Mouse (Mus musculus): ENCODE results near the gene L2hgdh. TPM values are rescaled to one million over a fixed set of nuclear protein-coding genes. Genes with fewer than 3 reads are reported as not detected.
"Not testable (repeated sequence)": the region's sequence is repeated elsewhere in the genome, so short reads cannot be mapped to it uniquely, and the experiment has no call there.

L2hgdh gene
- polyA plus RNA-seq, 1 experiment from 2014 or later, result 10.4 TPM

DNA sequence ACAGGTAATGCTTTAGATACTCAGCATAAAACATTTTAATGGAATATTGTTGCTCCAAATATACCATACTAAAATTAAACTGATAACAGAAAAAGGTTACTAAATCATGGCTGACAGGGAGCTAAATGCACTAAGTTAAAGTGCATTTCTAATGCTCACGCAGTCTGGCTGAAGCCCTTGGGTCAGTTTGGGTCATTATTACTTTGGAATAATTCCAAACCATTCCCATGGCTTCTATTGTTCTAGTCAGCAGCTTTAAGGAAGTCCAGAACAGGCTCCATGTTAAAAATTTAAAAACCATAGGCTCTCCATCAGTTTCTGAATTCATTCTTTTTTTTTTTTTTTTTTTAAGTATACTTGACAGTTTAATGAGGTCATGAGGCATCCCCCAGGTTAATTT, 50.5 kb downstream of the L2hgdh start:
- Histone ChIP-seq H3K4me2 (ENCODE audit: low read depth, low read length) (no peak overlapping the region), H3K9me3 (ENCODE audit: low read length) (no peaks in the 10 kb centered on the region), H3K36me3 (replicated peaks; ENCODE audit: insufficient read depth, low read length) (no peaks in the 10 kb centered on the region), H3K4me3 (ENCODE audit: low read depth, low read length) (no peak overlapping the region), H3K4me1 (ENCODE audit: insufficient read depth) (peaks cover 10% of the 10 kb centered on the region), H3K27me3 (ENCODE audit: insufficient read depth, low read length) (no peaks in the 10 kb centered on the region), H3K27ac (ENCODE audit: low read depth) (no peak overlapping the region), H3K9ac (replicated peaks) (no peak overlapping the region)
- DNase-seq, result no peak
- ATAC-seq, result no peak
- TF ChIP-seq CTCF (IDR thresholded peaks at IDR 0.05; ENCODE audit: low read depth) (no peak), EP300 (IDR thresholded peaks at IDR 0.05; ENCODE audit: low read depth) (no peak)
- 60% methylated on average over 1 of the region's 1 CpGs for WGBS (ENCODE audit: insufficient replicate concordance)

DNA sequence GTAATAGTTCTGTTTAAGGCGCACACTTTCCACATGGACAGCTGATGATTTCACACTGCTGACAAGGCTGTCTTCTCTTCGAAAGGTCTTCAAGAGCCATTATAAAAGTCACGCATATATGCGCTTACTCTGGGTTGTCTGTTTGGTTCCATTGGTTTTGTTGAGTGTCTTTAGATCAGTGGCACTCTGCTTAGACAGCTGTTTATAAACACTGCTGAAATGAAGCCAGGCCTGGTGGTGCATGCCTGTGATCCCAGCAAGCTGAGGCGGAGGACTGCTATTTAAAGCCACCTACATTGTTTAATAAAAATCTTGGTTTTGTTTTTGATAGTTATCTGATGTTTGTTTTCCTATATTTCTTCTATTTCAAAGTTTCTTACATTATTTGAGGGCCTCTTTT, 58.0 kb downstream of the L2hgdh start:
- ATAC-seq, result no peak
- TF ChIP-seq CTCF (IDR thresholded peaks at IDR 0.05; ENCODE audit: low read depth) (no peak), EP300 (IDR thresholded peaks at IDR 0.05; ENCODE audit: low read depth) (no peak)
- H3K4me3 ChIP-seq (ENCODE audit: low read depth, low read length), result no peak overlapping the region
- DNase-seq, result no peak
- 0 out of 2 replicates have a peak, but pooled peaks cover 2% of the 10 kb centered on the region for H3K36me3 ChIP-seq (replicated peaks; ENCODE audit: insufficient read depth, low read length)
- WGBS (ENCODE audit: insufficient replicate concordance), result 92% methylated on average over 5 of the region's 5 CpGs
- H3K4me1 ChIP-seq (ENCODE audit: insufficient read depth), result no peaks in the 10 kb centered on the region
- no peaks in the 10 kb centered on the region for H3K27me3 ChIP-seq (ENCODE audit: insufficient read depth, low read length)
- no peaks in the 10 kb centered on the region for H3K9me3 ChIP-seq (ENCODE audit: low read length)
- H3K4me2 ChIP-seq (ENCODE audit: low read depth, low read length), result no peak overlapping the region
- H3K27ac ChIP-seq (ENCODE audit: low read depth), result no peak overlapping the region
- H3K9ac ChIP-seq (replicated peaks), result no peak overlapping the region

GRCm38 (mm10) chr12:69661658-69662057, 63.0 kb downstream of the L2hgdh start:
- WGBS (ENCODE audit: insufficient replicate concordance), result 89% methylated on average over 5 of the region's 5 CpGs
- H3K4me3 ChIP-seq (ENCODE audit: low read depth, low read length), result no peak overlapping the region
- H3K4me2 ChIP-seq (ENCODE audit: low read depth, low read length), result no peak overlapping the region

GRCm38 (mm10) chr12:69653973-69654372, 70.7 kb downstream of the L2hgdh start:
- H3K9me3 ChIP-seq (ENCODE audit: low read length); H3K27ac ChIP-seq (ENCODE audit: low read depth); H3K27me3 ChIP-seq (ENCODE audit: insufficient read depth, low read length); H3K4me1 ChIP-seq (ENCODE audit: insufficient read depth); H3K4me3 ChIP-seq (ENCODE audit: low read depth, low read length); H3K9ac ChIP-seq (replicated peaks); H3K4me2 ChIP-seq (ENCODE audit: low read depth, low read length); H3K36me3 ChIP-seq (replicated peaks; ENCODE audit: insufficient read depth, low read length): not testable (repeated sequence)
- DNase-seq (peak; percentile 31), ATAC-seq (peak; percentile 61)

More at GRCm38 (mm10) chr12:69661658-69662057, 63.0 kb downstream of the L2hgdh start:
- no peak for ATAC-seq
- no peak for TF ChIP-seq EP300 (IDR thresholded peaks at IDR 0.05; ENCODE audit: low read depth)
- no peak for TF ChIP-seq CTCF (IDR thresholded peaks at IDR 0.05; ENCODE audit: low read depth)
- Histone ChIP-seq H3K4me1 (ENCODE audit: insufficient read depth) (no peaks in the 10 kb centered on the region), H3K27me3 (ENCODE audit: insufficient read depth, low read length) (no peaks in the 10 kb centered on the region), H3K9ac (replicated peaks) (no peak overlapping the region), H3K36me3 (replicated peaks; ENCODE audit: insufficient read depth, low read length) (0 out of 2 replicates have a peak, but pooled peaks cover 2% of the 10 kb centered on the region), H3K9me3 (ENCODE audit: low read length) (no peaks in the 10 kb centered on the region), H3K27ac (ENCODE audit: low read depth) (no peak overlapping the region)
- DNase-seq, result no peak

GRCm38 (mm10) chr12:69649511-69649910, 75.2 kb downstream of the L2hgdh start:
- Histone ChIP-seq H3K9ac (replicated peaks) (no peak overlapping the region), H3K4me3 (ENCODE audit: low read depth, low read length) (no peak overlapping the region), H3K27me3 (ENCODE audit: insufficient read depth, low read length) (no peaks in the 10 kb centered on the region), H3K4me2 (ENCODE audit: low read depth, low read length) (no peak overlapping the region), H3K9me3 (ENCODE audit: low read length) (no peaks in the 10 kb centered on the region), H3K27ac (ENCODE audit: low read depth) (no peak overlapping the region), H3K36me3 (replicated peaks; ENCODE audit: insufficient read depth, low read length) (peaks cover 6% of the 10 kb centered on the region; the same call in 1 of the 2 replicates), H3K4me1 (ENCODE audit: insufficient read depth) (0 out of 2 replicates have a peak, but pooled peaks cover 6% of the 10 kb centered on the region)
- no peak for ATAC-seq
- WGBS (ENCODE audit: insufficient replicate concordance), result 77% methylated on average over 8 of the region's 8 CpGs
- TF ChIP-seq CTCF (IDR thresholded peaks at IDR 0.05; ENCODE audit: low read depth) (no peak), EP300 (IDR thresholded peaks at IDR 0.05; ENCODE audit: low read depth) (no peak)
- no peak for DNase-seq

GRCm38 (mm10) chr12:69645821-69646616, 78.7 kb downstream of the L2hgdh start:
- H3K27me3 ChIP-seq (ENCODE audit: insufficient read depth, low read length), result no peaks in the 10 kb centered on the region
- H3K4me1 ChIP-seq (ENCODE audit: insufficient read depth), result 0 out of 2 replicates have a peak, but pooled peaks cover 6% of the 10 kb centered on the region
- H3K4me2 ChIP-seq (ENCODE audit: low read depth, low read length), result no peak overlapping the region
- no peak overlapping the region for H3K4me3 ChIP-seq (ENCODE audit: low read depth, low read length)
- H3K9ac ChIP-seq (replicated peaks), result no peak overlapping the region
- peak; percentile 86 for ATAC-seq
- peak; percentile 19 for DNase-seq
- WGBS (ENCODE audit: insufficient replicate concordance), result 60% methylated on average over 8 of the region's 8 CpGs
- peak overlapping the region; percentile 25 for H3K27ac ChIP-seq (ENCODE audit: low read depth)
- H3K36me3 ChIP-seq (replicated peaks; ENCODE audit: insufficient read depth, low read length), result peaks cover 4% of the 10 kb centered on the region; the same call in 1 of the 2 replicates
- no peaks in the 10 kb centered on the region for H3K9me3 ChIP-seq (ENCODE audit: low read length)
- no peak for TF ChIP-seq CTCF (IDR thresholded peaks at IDR 0.05; ENCODE audit: low read depth)

Data from liver, postnatal 0 days (tissue).